Comparison of ENCODE assay signal across 22 mouse cellular contexts in genomic region chr8:75199914-75200313, GRCm38 (mm10). TPM values are rescaled to one million over a fixed set of nuclear protein-coding genes. Genes with fewer than 3 reads are reported as not detected.
A peak's percentile ranks its signal among the peaks of the same experiment; 100 is the strongest.
DNase-seq lines count a peak whose midpoint lies in the region; ATAC-seq and TF ChIP-seq lines count a peak whose summit lies in the region.
"Had no signal": no experiment of that assay in that cellular context is flagged by ENCODE, and none has a peak within 500 bp of the region (broad histone marks: within the 10 kb centered on the region; RNA-seq: fewer than 3 reads in every experiment).

No protein-coding gene starts in this region.

- TF ChIP-seq CTCF in midbrain, postnatal 0 days (IDR thresholded peaks at IDR 0.05) = no peak

- H3K36me3 ChIP-seq in midbrain, postnatal 0 days (ENCODE audit: insufficient read depth, low read length) = no peaks in the 10 kb centered on the region
- no peaks in the 10 kb centered on the region for H3K36me3 ChIP-seq in midbrain, embryonic 14.5 days (ENCODE audit: control insufficient read depth, insufficient read depth, low read length)
- H3K36me3 ChIP-seq: embryonic facial prominence, embryonic 15.5 days; forebrain, embryonic 10.5 days; heart, embryonic 10.5 days; hindbrain, embryonic 10.5 days; hindbrain, embryonic 15.5 days had no signal

- H3K27me3 ChIP-seq in midbrain, postnatal 0 days (ENCODE audit: insufficient read depth, low read length) = no peaks in the 10 kb centered on the region
- H3K27me3 ChIP-seq in midbrain, embryonic 14.5 days (ENCODE audit: control insufficient read depth, insufficient read depth, low read length) = no peaks in the 10 kb centered on the region
- H3K27me3 ChIP-seq: embryonic facial prominence, embryonic 15.5 days; hindbrain, embryonic 15.5 days had no signal

- WGBS in midbrain, postnatal 0 days = 70% methylated on average over 1 of the region's 1 CpGs
- WGBS in midbrain, embryonic 14.5 days = 46% methylated on average over 1 of the region's 1 CpGs

- H3K27ac ChIP-seq in midbrain, postnatal 0 days (ENCODE audit: low read depth, low read length) = peak overlapping the region; percentile 63
- H3K27ac ChIP-seq in midbrain, embryonic 14.5 days (replicated peaks; ENCODE audit: low read depth, low read length) = no peak overlapping the region
- H3K27ac ChIP-seq: embryonic facial prominence, embryonic 15.5 days; forebrain, embryonic 10.5 days; heart, embryonic 10.5 days; hindbrain, embryonic 10.5 days had no signal

- DNase-seq in cerebellum, postnatal 14 days = peak; percentile 21 to 23
- DNase-seq in cerebellum, adult 9-11 months = no peak
- peak; percentile 22 to 35 for DNase-seq in heart, adult 18-20 months
- DNase-seq in heart, postnatal 36 days = no peak
- no peak for DNase-seq in midbrain, postnatal 0 days (ENCODE audit: low spot score)
- DNase-seq in midbrain, embryonic 14.5 days = no peak
- DNase-seq in testis, postnatal 14 days (ENCODE audit: low spot score) = no peak
- DNase-seq: adrenal gland, adult 2 months; adrenal gland, postnatal 25 days; cerebellum, adult 11 months; cerebellum, postnatal 36 days; gastrocnemius, postnatal 14 days; kidney, adult 8-10 months had no signal

- no peak overlapping the region for H3K9ac ChIP-seq in midbrain, postnatal 0 days (replicated peaks; ENCODE audit: low read length, poor library complexity, severe bottlenecking)
- no peak overlapping the region for H3K9ac ChIP-seq in midbrain, embryonic 14.5 days (replicated peaks; ENCODE audit: low read length)
- H3K9ac ChIP-seq: embryonic facial prominence, embryonic 15.5 days; hindbrain, embryonic 15.5 days had no signal

- no peak overlapping the region for H3K4me2 ChIP-seq in midbrain, postnatal 0 days (ENCODE audit: low read depth, low read length, poor library complexity, severe bottlenecking)
- H3K4me2 ChIP-seq in midbrain, embryonic 14.5 days (ENCODE audit: low read length) = no peak overlapping the region
- H3K4me2 ChIP-seq: embryonic facial prominence, embryonic 15.5 days; hindbrain, embryonic 15.5 days had no signal

- no peak for ATAC-seq in midbrain, postnatal 0 days (ENCODE audit: low FRiP score)
- ATAC-seq in midbrain, embryonic 14.5 days (ENCODE audit: low FRiP score, low TSS enrichment) = no peak
- ATAC-seq: inflammation-experienced regulatory T-cells, adult 6 months; intestine, postnatal 0 days had no signal

- intact Hi-C loops in heart, postnatal 36 days (cut with DNase I) = no loop called here

- no peaks in the 10 kb centered on the region for H3K9me3 ChIP-seq in midbrain, postnatal 0 days (ENCODE audit: low read length)
- no peaks in the 10 kb centered on the region for H3K9me3 ChIP-seq in midbrain, embryonic 14.5 days (ENCODE audit: control insufficient read depth, low read length)
- H3K9me3 ChIP-seq: embryonic facial prominence, embryonic 15.5 days; forebrain, embryonic 10.5 days; heart, embryonic 10.5 days; hindbrain, embryonic 10.5 days; hindbrain, embryonic 15.5 days had no signal

- peaks cover 3% of the 10 kb centered on the region; the same call in 1 of the 2 replicates for H3K4me1 ChIP-seq in midbrain, postnatal 0 days (ENCODE audit: insufficient read depth, low read length)
- H3K4me1 ChIP-seq in midbrain, embryonic 14.5 days (ENCODE audit: control insufficient read depth, insufficient read depth, low read length) = peaks cover 5% of the 10 kb centered on the region
- H3K4me1 ChIP-seq: embryonic facial prominence, embryonic 15.5 days had no signal

- no peak overlapping the region for H3K4me3 ChIP-seq in midbrain, postnatal 0 days (ENCODE audit: low read depth, low read length)
- H3K4me3 ChIP-seq in midbrain, embryonic 14.5 days (replicated peaks; ENCODE audit: low read depth, low read length) = no peak overlapping the region
- H3K4me3 ChIP-seq: embryonic facial prominence, embryonic 15.5 days; erythroblast, embryonic 14.5 days; forebrain, embryonic 10.5 days; heart, embryonic 10.5 days; hindbrain, embryonic 10.5 days; hindbrain, embryonic 15.5 days had no signal

RNA-seq across cellular contexts. Expression of gene Rasd2, which starts 13.8 kb away (rescaled TPM):
- 1 to 10 TPM; 5.4 to 6.1 TPM for total RNA-seq in heart, adult 18-20 months (2021)
- 1 to 10 TPM; 3.1 to 4.7 TPM for total RNA-seq in heart, postnatal 36 days (2021)
- total RNA-seq in midbrain, postnatal 0 days (2014; rRNA removed) = 10.1 and 14.4 TPM in 2 replicates
- polyA plus RNA-seq in midbrain, postnatal 0 days (2015; fragmentation: Nextera tagmentation; extraction: Ambion mirVana) = 4.5 and 5.5 TPM in 2 replicates
- 1.9 and 2.4 TPM in 2 replicates for polyA plus RNA-seq in midbrain, embryonic 14.5 days (2014; fragmentation: Nextera tagmentation; extraction: Ambion mirVana)
- total RNA-seq: granulocyte monocyte progenitor cell, adult 5-6 weeks had no signal
- polyA plus RNA-seq: erythroblast, embryonic 14.5 days had no signal

Comparison
In these comparisons a context has a peak if more than half of its experiments do, and no peak if none do; other contexts are left out.
1. DNase-seq: peak in cerebellum, postnatal 14 days (2 of 2) and heart, adult 18-20 months (2 of 2); none in cerebellum, adult 9-11 months (single experiment), heart, postnatal 36 days (0 of 2), midbrain, postnatal 0 days (single experiment), midbrain, embryonic 14.5 days (single experiment) and testis, postnatal 14 days (single experiment).